Mouse (Mus musculus): Measurements from ENCODE around the gene Zdhhc19. TPM values are rescaled to one million over a fixed set of nuclear protein-coding genes. Genes with fewer than 3 reads are reported as not detected.
A peak's percentile ranks its signal among the peaks of the same experiment; 100 is the strongest.
"Not testable (repeated sequence)": the region's sequence is repeated elsewhere in the genome, so short reads cannot be mapped to it uniquely, and the experiment has no call there.

Zdhhc19 gene
- polyA plus RNA-seq, 1 experiment from 2014 or later, result not detected

DNA sequence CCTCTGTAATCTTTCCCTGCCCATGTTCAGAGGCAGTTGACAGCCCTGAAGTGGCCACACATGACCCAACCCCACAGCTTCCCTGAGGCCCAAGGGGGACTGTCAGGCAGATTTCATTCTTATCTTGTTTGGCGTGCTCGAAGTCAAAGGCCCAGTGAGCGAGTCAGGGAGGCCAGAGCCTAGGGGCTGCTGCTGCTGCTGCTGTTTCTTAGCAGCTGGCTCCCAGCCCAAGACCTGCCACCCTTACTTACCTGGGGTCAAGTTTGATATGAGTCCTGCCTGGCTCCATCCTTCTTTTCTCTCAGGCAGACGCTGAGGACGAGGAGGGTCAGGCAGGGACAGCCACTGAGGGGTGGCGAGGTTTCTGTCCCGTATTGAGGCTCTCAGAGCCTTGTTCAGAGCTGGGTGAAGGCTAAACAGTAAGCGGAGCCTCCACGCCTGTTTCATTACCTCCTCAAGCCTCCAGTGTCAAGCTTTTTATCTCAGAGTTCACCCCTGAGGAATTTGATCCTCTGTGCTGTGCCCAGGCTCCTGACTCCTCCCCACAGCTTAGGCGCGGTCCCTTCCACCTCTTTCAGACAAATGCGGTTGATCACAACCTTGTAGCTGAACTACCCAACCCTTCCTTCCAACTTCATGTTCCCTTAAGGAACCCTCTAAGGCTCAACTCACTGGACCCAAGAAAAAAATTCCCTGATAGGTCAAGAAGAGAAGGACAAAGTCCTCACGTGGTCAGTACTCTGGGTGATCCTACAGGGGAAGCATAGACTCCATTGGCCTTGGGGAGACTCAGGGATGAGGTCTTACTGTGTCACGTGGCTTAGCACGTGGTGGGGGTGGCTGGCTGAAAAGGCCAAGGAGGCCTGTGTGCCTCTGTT is 8.6 kb upstream of the Zdhhc19 start, which contains the start of gene Slc51a:
Gene Slc51a (minus strand): TSS at position 646 of the 878 bp plus-strand sequence.
- Histone ChIP-seq H3K27me3 (no peaks in the 10 kb centered on the region), H3K4me3 (replicated peaks) (no peak within 1 kb of the TSS), H3K36me3 (no peaks in the 10 kb centered on the region), H3K27ac (no peak within 1 kb of the TSS; the same call in 1 of the 2 replicates), H3K4me2 (no peak within 1 kb of the TSS), H3K9me3 (no peaks in the 10 kb centered on the region), H3K9ac (replicated peaks) (no peak within 1 kb of the TSS), H3K4me1 (replicated peaks) (peaks cover 7% of the 10 kb centered on the region; the same call in 1 of the 2 replicates)
- WGBS, result 44% methylated on average over 15 of the region's 15 CpGs
- no peak for ATAC-seq (ENCODE audit: insufficient number of reproducible peaks, insufficient read depth, low FRiP score, low TSS enrichment, low read depth)

DNA sequence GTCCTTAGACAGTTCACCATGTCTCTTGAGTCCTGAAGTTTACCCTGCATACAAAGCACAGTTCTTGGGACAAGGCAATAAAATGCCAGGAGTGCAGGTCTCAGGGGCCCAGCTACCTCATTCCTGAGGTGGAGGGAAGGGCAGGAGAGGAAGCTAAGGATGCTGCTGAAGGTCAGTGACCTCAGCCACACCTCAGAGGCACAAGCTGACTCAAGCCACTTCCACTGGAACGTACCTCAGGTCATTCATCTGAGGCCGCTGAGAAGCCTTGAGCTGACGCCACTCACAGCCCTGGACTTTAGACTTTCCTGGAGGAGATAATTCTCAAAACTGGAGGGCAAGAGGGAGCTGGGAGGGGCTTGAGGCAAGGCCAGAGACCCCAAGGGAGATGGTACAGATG is 7.1 kb upstream of the Zdhhc19 start:
- peaks cover 7% of the 10 kb centered on the region; the same call in 1 of the 2 replicates for H3K4me1 ChIP-seq (replicated peaks)
- H3K4me2 ChIP-seq, result no peak overlapping the region
- no peak for ATAC-seq (ENCODE audit: insufficient number of reproducible peaks, insufficient read depth, low FRiP score, low TSS enrichment, low read depth)
- H3K36me3 ChIP-seq, result no peaks in the 10 kb centered on the region
- H3K4me3 ChIP-seq (replicated peaks), result no peak overlapping the region
- no peak overlapping the region for H3K27ac ChIP-seq
- H3K27me3 ChIP-seq, result no peaks in the 10 kb centered on the region
- WGBS, result 87% methylated on average over 3 of the region's 3 CpGs
- H3K9ac ChIP-seq (replicated peaks), result no peak overlapping the region
- H3K9me3 ChIP-seq, result no peaks in the 10 kb centered on the region

DNA sequence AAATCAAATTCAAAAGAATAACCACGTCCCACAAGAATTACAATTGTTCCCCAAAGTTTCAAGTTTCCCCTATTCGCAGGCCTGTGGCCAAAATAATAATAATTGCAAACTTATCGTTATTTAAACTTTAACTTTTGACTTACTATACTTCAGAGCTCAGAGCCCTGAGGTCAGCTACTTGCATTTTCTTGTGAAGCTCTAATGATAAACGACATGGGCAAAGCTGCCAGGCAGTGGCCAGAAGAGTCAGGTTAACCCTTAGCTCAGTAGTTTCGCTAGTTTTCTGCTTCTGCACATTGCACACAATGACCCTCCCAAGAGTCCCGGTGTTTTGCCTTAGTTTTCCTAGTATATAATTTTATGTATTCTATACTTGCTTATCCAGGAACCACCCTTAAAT is 1.7 kb upstream of the Zdhhc19 start:
- H3K4me2 ChIP-seq; H3K4me3 ChIP-seq (replicated peaks); H3K27ac ChIP-seq; H3K9me3 ChIP-seq; H3K27me3 ChIP-seq; H3K9ac ChIP-seq (replicated peaks); H3K36me3 ChIP-seq; ATAC-seq (ENCODE audit: insufficient number of reproducible peaks, insufficient read depth, low FRiP score, low TSS enrichment, low read depth): not testable (repeated sequence)
- WGBS, result 68% methylated on average over 6 of the region's 6 CpGs
- H3K4me1 ChIP-seq (replicated peaks), result peaks cover 15% of the 10 kb centered on the region

DNA sequence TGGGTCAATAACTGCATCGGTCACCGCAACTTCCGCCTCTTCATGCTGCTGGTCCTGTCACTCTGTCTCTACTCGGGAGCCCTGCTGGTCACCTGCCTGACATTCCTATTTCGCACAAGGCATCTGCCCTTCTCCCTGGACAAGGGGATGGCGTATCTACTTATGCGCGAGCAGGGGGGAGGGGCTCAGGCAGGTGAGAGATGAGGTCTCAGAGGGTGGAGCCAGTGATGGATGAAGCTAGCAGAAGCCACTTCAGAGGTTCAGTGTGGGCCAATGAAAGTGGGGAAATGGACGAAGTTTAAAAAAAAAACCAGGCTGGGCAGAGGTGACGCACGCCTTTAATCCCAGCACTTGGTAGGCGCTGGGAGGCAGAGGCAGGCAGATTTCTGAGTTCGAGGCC is 2.9 kb downstream of the Zdhhc19 start:
- no peak overlapping the region for H3K4me2 ChIP-seq
- no peak overlapping the region for H3K27ac ChIP-seq
- no peak overlapping the region for H3K9ac ChIP-seq (replicated peaks)
- ATAC-seq (ENCODE audit: insufficient number of reproducible peaks, insufficient read depth, low FRiP score, low TSS enrichment, low read depth), result no peak
- no peaks in the 10 kb centered on the region for H3K9me3 ChIP-seq
- WGBS, result 66% methylated on average over 13 of the region's 13 CpGs
- H3K36me3 ChIP-seq, result no peaks in the 10 kb centered on the region
- H3K27me3 ChIP-seq, result no peaks in the 10 kb centered on the region
- H3K4me3 ChIP-seq (replicated peaks), result no peak overlapping the region
- H3K4me1 ChIP-seq (replicated peaks), result peaks cover 31% of the 10 kb centered on the region

DNA sequence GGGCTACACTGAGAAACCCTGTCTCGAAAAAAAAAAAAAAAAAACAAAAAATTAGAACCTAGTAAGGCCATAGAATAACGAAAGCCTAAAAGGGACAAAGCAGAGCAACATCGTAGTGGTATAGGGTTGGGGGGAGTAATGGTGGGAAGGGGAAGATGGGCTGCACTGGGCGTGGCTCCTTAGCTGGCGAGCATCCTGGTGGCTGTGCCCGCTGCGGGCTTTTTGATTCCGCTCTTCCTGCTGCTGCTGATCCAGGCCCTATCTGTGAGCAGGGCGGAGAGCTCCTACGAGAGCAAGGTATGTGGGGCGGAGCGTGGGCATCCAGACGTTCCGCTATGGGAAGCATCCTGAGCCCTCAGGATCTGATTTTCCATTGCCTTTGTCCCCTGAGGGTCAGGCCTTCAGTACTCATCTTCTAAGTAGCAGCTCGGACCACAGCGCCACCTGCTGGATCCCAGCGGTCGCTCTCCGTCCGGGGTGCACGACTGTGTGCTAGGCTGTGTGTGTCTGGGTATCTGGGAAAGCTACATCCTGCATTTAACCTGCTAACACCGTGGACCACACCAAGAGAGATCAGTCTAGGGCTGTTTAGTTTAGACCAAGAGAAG is 3.5 kb downstream of the Zdhhc19 start:
- 13% methylated on average over 22 of the region's 22 CpGs for WGBS
- H3K27me3 ChIP-seq, result no peaks in the 10 kb centered on the region
- no peak overlapping the region; the same call in 1 of the 2 replicates for H3K9ac ChIP-seq (replicated peaks)
- ATAC-seq (ENCODE audit: insufficient number of reproducible peaks, insufficient read depth, low FRiP score, low TSS enrichment, low read depth), result peak; percentile 62; the same call in 1 of the 2 replicates
- H3K4me3 ChIP-seq (replicated peaks), result peak overlapping the region; percentile 33
- H3K4me2 ChIP-seq, result peak overlapping the region; percentile 56
- H3K4me1 ChIP-seq (replicated peaks), result peaks cover 31% of the 10 kb centered on the region
- H3K36me3 ChIP-seq, result no peaks in the 10 kb centered on the region
- no peaks in the 10 kb centered on the region for H3K9me3 ChIP-seq
- H3K27ac ChIP-seq, result peak overlapping the region; percentile 62

GRCm38 (mm10) chr16:32501459-32501858 is 5.4 kb downstream of the Zdhhc19 start:
- no peaks in the 10 kb centered on the region for H3K36me3 ChIP-seq
- 44% methylated on average over 7 of the region's 7 CpGs for WGBS
- H3K27ac ChIP-seq, result no peak overlapping the region
- H3K27me3 ChIP-seq, result no peaks in the 10 kb centered on the region
- no peaks in the 10 kb centered on the region for H3K9me3 ChIP-seq
- no peak for ATAC-seq (ENCODE audit: insufficient number of reproducible peaks, insufficient read depth, low FRiP score, low TSS enrichment, low read depth)
- no peak overlapping the region for H3K9ac ChIP-seq (replicated peaks)
- no peak overlapping the region for H3K4me3 ChIP-seq (replicated peaks)
- H3K4me1 ChIP-seq (replicated peaks), result peaks cover 24% of the 10 kb centered on the region
- H3K4me2 ChIP-seq, result no peak overlapping the region

DNA sequence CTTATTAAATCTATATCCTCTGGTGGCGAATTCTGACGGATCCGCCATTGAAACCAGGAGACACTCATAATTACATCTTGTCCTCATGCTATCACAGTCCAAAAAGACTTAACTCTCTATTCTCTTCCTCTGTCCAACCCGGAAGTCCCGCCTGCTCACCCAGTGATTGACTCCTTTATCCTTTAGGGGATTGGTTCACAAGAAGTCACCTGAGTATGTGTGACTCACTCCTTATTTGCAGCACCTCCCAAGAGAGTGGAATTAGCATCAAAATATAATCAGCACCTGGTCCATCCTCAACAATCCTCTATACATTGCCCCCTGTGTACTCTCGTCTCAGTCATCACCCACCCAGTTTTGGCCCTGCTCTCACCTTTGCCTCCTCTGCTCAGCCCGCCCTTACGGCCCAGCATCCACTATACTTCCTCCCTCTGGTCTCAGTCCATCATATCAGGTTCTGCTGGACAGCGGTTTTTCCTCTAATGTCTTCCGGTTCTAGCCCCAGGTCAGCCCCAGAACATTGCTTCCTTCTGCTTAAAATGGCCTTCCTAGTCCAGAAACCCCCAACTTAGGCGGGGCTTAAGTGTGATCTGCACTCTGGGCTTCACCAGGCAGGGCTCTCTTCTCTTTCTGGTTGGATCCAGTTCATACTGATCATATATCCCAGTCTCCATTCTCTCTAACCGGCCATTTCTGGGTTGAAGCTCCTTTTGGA is 6.7 kb downstream of the Zdhhc19 start:
- 85% methylated on average over 12 of the region's 12 CpGs for WGBS
- peaks cover 21% of the 10 kb centered on the region for H3K4me1 ChIP-seq (replicated peaks)
- no peak overlapping the region for H3K9ac ChIP-seq (replicated peaks)
- ATAC-seq (ENCODE audit: insufficient number of reproducible peaks, insufficient read depth, low FRiP score, low TSS enrichment, low read depth), result no peak
- H3K27me3 ChIP-seq, result no peaks in the 10 kb centered on the region
- H3K36me3 ChIP-seq, result no peaks in the 10 kb centered on the region
- H3K4me2 ChIP-seq, result no peak overlapping the region
- no peak overlapping the region for H3K27ac ChIP-seq
- no peak overlapping the region for H3K4me3 ChIP-seq (replicated peaks)
- H3K9me3 ChIP-seq, result no peaks in the 10 kb centered on the region

- H3K4me3 ChIP-seq (replicated peaks), result no peak overlapping the region
- 64% methylated on average over 6 of the region's 6 CpGs for WGBS
- no peak overlapping the region for H3K9ac ChIP-seq (replicated peaks)
- H3K27me3 ChIP-seq, result no peaks in the 10 kb centered on the region
- H3K27ac ChIP-seq, result no peak overlapping the region
- peaks cover 21% of the 10 kb centered on the region for H3K4me1 ChIP-seq (replicated peaks)
- no peak overlapping the region for H3K4me2 ChIP-seq
- ATAC-seq (ENCODE audit: insufficient number of reproducible peaks, insufficient read depth, low FRiP score, low TSS enrichment, low read depth), result no peak
- no peaks in the 10 kb centered on the region for H3K36me3 ChIP-seq
- no peaks in the 10 kb centered on the region for H3K9me3 ChIP-seq
Measured at GRCm38 (mm10) chr16:32503633-32504032, 7.6 kb downstream of the Zdhhc19 start.

- Histone ChIP-seq H3K4me3 (replicated peaks) (no peak overlapping the region), H3K4me2 (no peak overlapping the region), H3K4me1 (replicated peaks) (peaks cover 29% of the 10 kb centered on the region), H3K27me3 (no peaks in the 10 kb centered on the region), H3K9me3 (no peaks in the 10 kb centered on the region), H3K36me3 (no peaks in the 10 kb centered on the region), H3K27ac (no peak overlapping the region), H3K9ac (replicated peaks) (no peak overlapping the region)
- ATAC-seq (ENCODE audit: insufficient number of reproducible peaks, insufficient read depth, low FRiP score, low TSS enrichment, low read depth), result no peak
- 84% methylated on average over 8 of the region's 8 CpGs for WGBS
Measured at GRCm38 (mm10) chr16:32506298-32506697, 10.2 kb downstream of the Zdhhc19 start.

DNA sequence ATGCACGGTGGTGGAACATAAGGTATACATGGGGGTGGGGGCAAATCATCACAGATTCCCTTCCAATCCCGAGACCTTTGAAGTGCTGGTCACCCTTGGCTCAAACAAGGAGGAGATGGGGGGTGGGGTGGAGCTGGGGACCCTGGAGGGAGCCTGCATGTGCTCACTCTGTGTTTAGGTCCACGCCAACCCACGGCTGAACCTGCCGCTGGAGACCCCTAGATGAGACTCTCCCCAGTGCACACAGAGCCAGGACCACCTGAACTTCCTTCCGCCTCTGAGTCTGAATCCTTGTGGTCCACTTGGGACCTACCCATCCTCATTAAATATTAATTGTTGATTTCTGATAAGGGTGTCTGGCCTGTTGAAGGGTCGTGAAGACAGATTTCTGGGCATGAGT is 10.8 kb downstream of the Zdhhc19 start:
- H3K4me1 ChIP-seq (replicated peaks), result peaks cover 31% of the 10 kb centered on the region
- no peak overlapping the region for H3K4me3 ChIP-seq (replicated peaks)
- WGBS, result 78% methylated on average over 7 of the region's 7 CpGs
- no peaks in the 10 kb centered on the region for H3K9me3 ChIP-seq
- no peaks in the 10 kb centered on the region for H3K36me3 ChIP-seq
- no peak overlapping the region for H3K4me2 ChIP-seq
- H3K9ac ChIP-seq (replicated peaks), result no peak overlapping the region
- no peak overlapping the region for H3K27ac ChIP-seq
- no peaks in the 10 kb centered on the region for H3K27me3 ChIP-seq
- ATAC-seq (ENCODE audit: insufficient number of reproducible peaks, insufficient read depth, low FRiP score, low TSS enrichment, low read depth), result no peak

- Histone ChIP-seq H3K4me1 (replicated peaks) (peaks cover 31% of the 10 kb centered on the region), H3K9me3 (no peaks in the 10 kb centered on the region), H3K36me3 (no peaks in the 10 kb centered on the region), H3K27me3 (no peaks in the 10 kb centered on the region), H3K4me3 (replicated peaks) (no peak overlapping the region), H3K9ac (replicated peaks) (no peak overlapping the region), H3K4me2 (no peak overlapping the region), H3K27ac (no peak overlapping the region)
- 22% methylated on average over 9 of the region's 9 CpGs for WGBS
- ATAC-seq (ENCODE audit: insufficient number of reproducible peaks, insufficient read depth, low FRiP score, low TSS enrichment, low read depth), result no peak
Measured at GRCm38 (mm10) chr16:32507407-32507806, 11.3 kb downstream of the Zdhhc19 start.

All from limb, embryonic 12.5 days (tissue).